Mouse (Mus musculus) forebrain, embryonic 13.5 days (tissue): Measurements from ENCODE around the gene Epb41l5. TPM values are rescaled to one million over a fixed set of nuclear protein-coding genes. Genes with fewer than 3 reads are reported as not detected.
A peak's percentile ranks its signal among the peaks of the same experiment; 100 is the strongest.

Experiments
- ATAC-seq: fragments of 200-750 bp; cut with Nextera tagmentation; 2 replicates; pipeline ENCODE4 v1.8.0; 2017
- H3K27ac ChIP-seq: fragments of 300-500 bp; sonication (generic); 2 replicates; pipeline ENCODE4 v1.5.1; 2015; ENCODE audit warnings: inconsistent platforms, mild to moderate bottlenecking, moderate library complexity
- H3K27me3 ChIP-seq: fragments of 300-500 bp; sonication (generic); 2 replicates; pipeline ENCODE4 v1.6.1; 2015; ENCODE audit warnings: mild to moderate bottlenecking, inconsistent platforms
- H3K36me3 ChIP-seq: fragments of 300-500 bp; sonication (generic); 2 replicates; pipeline ENCODE4 v1.6.1; 2015; ENCODE audit warnings: mild to moderate bottlenecking, inconsistent platforms; ENCODE audit not compliant: poor library complexity, severe bottlenecking
- H3K4me1 ChIP-seq: fragments of 300-500 bp; sonication (generic); 2 replicates; pipeline ENCODE4 v1.6.1; 2015; ENCODE audit warnings: inconsistent platforms
- H3K4me2 ChIP-seq: fragments of 300-500 bp; sonication (generic); 2 replicates; pipeline ENCODE4 v1.6.1; 2015; ENCODE audit warnings: inconsistent platforms, mild to moderate bottlenecking, moderate library complexity
- H3K4me3 ChIP-seq: fragments of 300-500 bp; sonication (generic); 2 replicates; pipeline ENCODE4 v1.5.1; 2015; ENCODE audit warnings: mild to moderate bottlenecking, inconsistent platforms
- H3K9ac ChIP-seq: fragments of 300-500 bp; sonication (generic); 2 replicates; pipeline ENCODE4 v1.6.1; 2015; ENCODE audit warnings: mild to moderate bottlenecking, inconsistent platforms
- H3K9me3 ChIP-seq: fragments of 300-500 bp; sonication (generic); replicated peaks from 2 replicates; pipeline ENCODE4 v1.6.1; 2016; ENCODE audit warnings: inconsistent platforms
- WGBS: fragments of 180-500 bp; shearing (Covaris S2); methylation state at CpG from one replicate; pipeline ENCODE4 v1.1.7; 2015; 5-methylcytosine and 5-hydroxymethylcytosine counted together
- polyA plus RNA-seq: library from polyadenylated mRNA; unstranded; fragments of >200 nt; fragmentation: Nextera tagmentation; extraction: Ambion mirVana; gene quantifications from 2 replicates; pipeline ENCODE4 v1.2.1, GENCODE M21; 2015

The Epb41l5 gene
- polyA plus RNA-seq, 1 experiment from 2014 or later = 26.2 TPM

GRCm38 (mm10) chr1:119584974-119585373, 63.8 kb downstream of the Epb41l5 start:
- 90% methylated on average over 2 of the region's 2 CpGs for WGBS
- H3K27ac ChIP-seq = no peak overlapping the region
- H3K36me3 ChIP-seq = peaks cover 15% of the 10 kb centered on the region
- H3K27me3 ChIP-seq = no peaks in the 10 kb centered on the region
- no peak overlapping the region for H3K9ac ChIP-seq
- H3K9me3 ChIP-seq = no peaks in the 10 kb centered on the region
- H3K4me1 ChIP-seq = no peaks in the 10 kb centered on the region
- no peak overlapping the region for H3K4me2 ChIP-seq
- H3K4me3 ChIP-seq = no peak overlapping the region
- no peak for ATAC-seq

- H3K9ac ChIP-seq = no peak overlapping the region
- H3K4me2 ChIP-seq = no peak overlapping the region
- no peaks in the 10 kb centered on the region for H3K4me1 ChIP-seq
- H3K4me3 ChIP-seq = no peak overlapping the region
- H3K27me3 ChIP-seq = no peaks in the 10 kb centered on the region
- no peak overlapping the region for H3K27ac ChIP-seq
- no peak for ATAC-seq
- 84% methylated on average over 1 of the region's 1 CpGs for WGBS
- no peaks in the 10 kb centered on the region for H3K9me3 ChIP-seq
- peaks cover 46% of the 10 kb centered on the region for H3K36me3 ChIP-seq
Measured at GRCm38 (mm10) chr1:119570134-119570533, 78.7 kb downstream of the Epb41l5 start.

DNA sequence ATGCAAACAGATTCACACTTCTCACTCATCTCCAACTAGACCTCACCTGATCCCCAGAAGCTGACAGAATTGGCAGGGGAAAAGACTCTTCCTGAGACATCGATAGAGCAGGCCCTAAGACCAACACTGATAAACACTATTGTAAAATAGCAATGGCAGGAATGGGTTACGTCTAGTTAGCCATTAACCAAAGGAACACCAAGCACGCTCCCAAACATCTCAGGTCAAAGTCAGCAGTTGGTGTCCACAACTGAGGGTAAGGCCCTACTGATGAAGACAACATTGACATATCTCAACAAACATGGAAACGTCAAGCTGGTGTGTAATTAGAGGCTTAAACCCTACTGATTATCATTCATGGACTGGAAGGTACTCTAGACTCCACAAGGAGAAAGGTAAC, 83.3 kb downstream of the Epb41l5 start:
- no peaks in the 10 kb centered on the region for H3K9me3 ChIP-seq
- no peak overlapping the region for H3K27ac ChIP-seq
- no peak overlapping the region for H3K4me2 ChIP-seq
- peaks cover 47% of the 10 kb centered on the region for H3K36me3 ChIP-seq
- 98% methylated on average over 4 of the region's 4 CpGs for WGBS
- H3K4me3 ChIP-seq = no peak overlapping the region
- no peak overlapping the region for H3K9ac ChIP-seq
- no peaks in the 10 kb centered on the region for H3K27me3 ChIP-seq
- no peak for ATAC-seq
- no peaks in the 10 kb centered on the region for H3K4me1 ChIP-seq

DNA sequence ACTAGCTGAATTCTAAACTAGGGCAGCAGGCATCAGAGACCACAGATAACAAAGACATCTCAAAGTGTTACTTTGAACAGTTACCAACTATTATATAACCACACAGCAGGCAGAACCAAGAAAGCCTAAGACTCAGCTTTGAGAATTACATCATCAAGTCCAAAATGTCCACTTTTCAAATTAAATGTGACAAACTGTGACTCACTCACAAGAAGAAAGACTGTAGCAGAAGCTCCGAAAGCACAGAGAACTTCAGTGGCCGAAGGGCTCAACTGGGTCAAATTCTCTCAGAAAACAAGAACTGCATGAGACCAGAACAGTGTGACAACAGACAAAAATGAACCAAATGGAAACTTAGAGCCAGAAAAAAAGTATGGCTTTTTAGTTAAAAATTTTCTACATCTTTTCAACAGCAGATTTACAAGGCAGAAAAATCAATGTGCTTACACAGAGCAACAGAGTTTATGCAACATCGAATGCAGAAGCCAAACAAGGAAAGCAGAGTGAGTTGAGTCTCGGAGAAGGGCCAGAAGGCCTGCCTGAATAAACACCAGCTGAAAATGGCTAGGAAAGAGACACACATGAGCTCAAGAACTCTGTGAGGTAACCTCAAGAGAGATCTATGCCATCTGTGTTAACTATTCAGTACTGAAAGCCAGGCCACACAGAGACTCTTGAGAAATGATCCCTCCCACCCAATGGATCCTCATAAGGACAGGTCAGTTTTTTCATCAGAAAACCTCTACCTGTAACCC, 91.0 kb downstream of the Epb41l5 start:
- no peak for ATAC-seq
- WGBS = 93% methylated on average over 4 of the region's 4 CpGs
- no peak overlapping the region for H3K9ac ChIP-seq
- H3K27ac ChIP-seq = no peak overlapping the region
- H3K4me2 ChIP-seq = no peak overlapping the region
- H3K4me3 ChIP-seq = no peak overlapping the region
- H3K27me3 ChIP-seq = no peaks in the 10 kb centered on the region
- no peaks in the 10 kb centered on the region for H3K4me1 ChIP-seq
- no peaks in the 10 kb centered on the region for H3K9me3 ChIP-seq
- peaks cover 50% of the 10 kb centered on the region for H3K36me3 ChIP-seq

DNA sequence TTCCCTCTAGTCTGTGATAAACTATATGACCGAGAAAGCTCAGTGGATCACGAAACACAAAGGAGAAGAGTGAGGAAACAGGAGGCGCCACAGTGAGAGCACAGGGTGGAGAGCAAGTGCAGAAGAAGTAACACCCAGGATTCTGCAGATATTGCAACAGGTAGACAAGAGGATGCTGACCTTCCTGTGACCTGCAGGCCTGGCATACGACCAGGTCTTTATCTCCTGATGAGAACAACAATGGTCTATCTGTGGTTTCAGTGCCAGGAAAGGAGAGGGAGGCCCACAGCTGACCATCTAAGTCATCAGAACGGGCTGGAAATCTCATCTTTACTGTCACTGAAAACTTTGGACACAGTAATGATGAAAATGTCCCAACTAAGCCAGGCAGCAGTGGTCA, 93.1 kb downstream of the Epb41l5 start:
- 93% methylated on average over 5 of the region's 5 CpGs for WGBS
- no peak overlapping the region for H3K27ac ChIP-seq
- no peaks in the 10 kb centered on the region for H3K4me1 ChIP-seq
- H3K27me3 ChIP-seq = no peaks in the 10 kb centered on the region
- no peaks in the 10 kb centered on the region for H3K9me3 ChIP-seq
- H3K4me3 ChIP-seq = no peak overlapping the region
- H3K4me2 ChIP-seq = no peak overlapping the region
- H3K9ac ChIP-seq = no peak overlapping the region
- peaks cover 37% of the 10 kb centered on the region for H3K36me3 ChIP-seq
- no peak for ATAC-seq

DNA sequence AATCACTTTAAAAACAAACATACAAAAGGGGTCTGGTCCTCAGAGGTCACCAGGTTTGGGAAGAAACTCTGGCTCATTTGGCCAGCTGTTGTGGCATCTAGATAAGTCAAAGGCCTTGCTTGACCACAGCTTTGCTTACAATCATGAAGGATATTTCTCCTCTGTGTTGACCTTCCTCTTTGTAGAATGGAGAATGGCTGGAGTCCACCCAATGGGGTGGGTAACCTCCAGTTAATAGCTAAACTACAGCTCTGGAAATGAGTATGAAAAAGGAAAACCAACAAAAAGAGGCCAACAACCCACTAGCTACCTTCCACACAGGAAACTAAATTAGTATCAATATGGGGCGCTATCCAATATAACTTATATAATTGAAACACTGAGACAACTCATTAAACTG, 97.1 kb downstream of the Epb41l5 start:
- Histone ChIP-seq H3K9ac (no peak overlapping the region), H3K4me3 (no peak overlapping the region), H3K4me2 (no peak overlapping the region), H3K9me3 (no peaks in the 10 kb centered on the region), H3K36me3 (peaks cover 48% of the 10 kb centered on the region), H3K4me1 (no peaks in the 10 kb centered on the region), H3K27ac (no peak overlapping the region), H3K27me3 (no peaks in the 10 kb centered on the region)
- WGBS = 94% methylated on average over 1 of the region's 1 CpGs
- ATAC-seq = no peak

GRCm38 (mm10) chr1:119550064-119550463, 98.7 kb downstream of the Epb41l5 start:
- WGBS = 91% methylated on average over 2 of the region's 2 CpGs
- Histone ChIP-seq H3K27ac (no peak overlapping the region), H3K4me1 (no peaks in the 10 kb centered on the region), H3K4me2 (no peak overlapping the region), H3K9me3 (no peaks in the 10 kb centered on the region), H3K27me3 (no peaks in the 10 kb centered on the region), H3K9ac (no peak overlapping the region), H3K36me3 (peaks cover 58% of the 10 kb centered on the region), H3K4me3 (no peak overlapping the region)
- ATAC-seq = no peak

DNA sequence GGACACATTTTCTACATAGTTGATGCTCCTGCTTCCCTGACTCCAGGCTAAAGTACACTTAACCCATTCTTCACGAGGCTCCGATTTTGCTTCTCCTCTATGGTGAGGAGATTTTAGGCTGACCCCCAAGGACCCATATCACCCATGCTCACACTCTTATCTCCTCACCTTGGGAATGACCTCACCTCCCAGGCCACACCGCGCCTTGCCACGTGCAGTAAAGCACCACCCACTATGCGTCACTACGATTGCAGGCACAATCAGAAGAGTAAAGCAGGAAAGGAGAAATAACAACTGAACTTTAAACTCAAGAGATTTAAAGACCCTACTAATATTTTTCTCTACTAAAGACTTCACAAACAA, 99.5 kb downstream of the Epb41l5 start:
- H3K36me3 ChIP-seq = peaks cover 51% of the 10 kb centered on the region
- no peak overlapping the region for H3K9ac ChIP-seq
- no peaks in the 10 kb centered on the region for H3K9me3 ChIP-seq
- H3K4me2 ChIP-seq = no peak overlapping the region
- H3K27me3 ChIP-seq = no peaks in the 10 kb centered on the region
- 93% methylated on average over 7 of the region's 7 CpGs for WGBS
- no peak overlapping the region for H3K27ac ChIP-seq
- ATAC-seq = no peak
- H3K4me3 ChIP-seq = no peak overlapping the region
- H3K4me1 ChIP-seq = no peaks in the 10 kb centered on the region

DNA sequence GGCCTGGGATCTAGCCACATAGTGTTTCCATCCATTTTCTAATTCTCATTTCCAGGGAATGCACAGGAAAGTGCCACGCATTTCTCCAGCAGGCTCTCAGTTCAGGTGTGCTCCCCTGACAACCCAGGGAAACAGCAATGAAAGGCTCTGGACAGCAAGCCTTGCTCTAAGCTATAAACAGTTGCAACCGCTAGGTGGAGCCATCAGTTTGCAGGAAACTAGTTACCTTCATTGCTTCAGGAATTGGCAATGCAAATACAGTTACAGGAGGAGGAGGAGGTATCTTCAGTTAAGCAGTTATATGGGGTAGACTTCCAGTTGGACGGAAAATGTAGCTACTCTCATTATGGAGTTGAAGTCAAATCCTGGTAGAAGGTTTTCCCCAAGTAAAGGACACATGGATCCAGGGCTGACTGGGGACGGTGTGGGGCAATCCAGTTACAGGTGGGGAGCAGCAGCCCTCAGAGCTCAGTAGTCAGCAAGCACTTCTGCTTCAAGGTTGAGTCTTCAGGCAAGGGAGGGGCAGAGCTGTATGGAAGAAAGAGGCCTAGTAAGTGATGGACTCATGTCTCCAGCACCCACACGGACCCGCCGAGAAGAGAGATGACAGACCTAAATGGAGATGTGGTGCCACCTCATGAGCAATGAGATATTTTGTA, 100.0 kb downstream of the Epb41l5 start:
- H3K36me3 ChIP-seq = peaks cover 55% of the 10 kb centered on the region
- WGBS = 73% methylated on average over 7 of the region's 7 CpGs
- H3K4me1 ChIP-seq = no peaks in the 10 kb centered on the region
- H3K4me2 ChIP-seq = no peak overlapping the region
- no peaks in the 10 kb centered on the region for H3K9me3 ChIP-seq
- no peak overlapping the region for H3K27ac ChIP-seq
- peak; percentile 63 for ATAC-seq
- H3K9ac ChIP-seq = no peak overlapping the region
- no peak overlapping the region for H3K4me3 ChIP-seq
- no peaks in the 10 kb centered on the region for H3K27me3 ChIP-seq

DNA sequence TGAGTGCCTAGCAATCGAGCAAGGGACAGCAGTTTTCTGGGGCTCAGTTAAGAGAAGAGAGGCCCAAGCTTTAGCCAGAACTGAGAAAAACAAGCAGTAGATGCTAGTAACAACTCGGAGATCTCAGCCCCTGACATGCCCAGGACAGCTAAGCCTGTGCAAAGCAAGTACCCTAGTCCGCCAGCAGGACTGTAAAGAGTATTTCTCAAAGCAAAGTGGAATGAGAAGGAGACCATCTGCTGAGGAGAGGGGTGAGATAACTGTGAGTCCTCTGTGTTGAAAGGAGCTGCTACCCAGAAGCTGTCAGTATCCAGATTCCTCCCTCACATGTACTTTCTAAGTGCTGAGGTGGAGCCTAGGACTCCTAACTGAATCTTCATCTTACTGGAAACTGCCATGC, 102.3 kb downstream of the Epb41l5 start:
- Histone ChIP-seq H3K4me3 (no peak overlapping the region), H3K27me3 (no peaks in the 10 kb centered on the region), H3K36me3 (peaks cover 65% of the 10 kb centered on the region), H3K4me2 (no peak overlapping the region), H3K27ac (no peak overlapping the region), H3K4me1 (no peaks in the 10 kb centered on the region), H3K9me3 (no peaks in the 10 kb centered on the region), H3K9ac (no peak overlapping the region)
- ATAC-seq = no peak
- 82% methylated on average over 3 of the region's 3 CpGs for WGBS

GRCm38 (mm10) chr1:119545671-119546070, 103.1 kb downstream of the Epb41l5 start:
- WGBS = 96% methylated on average over 4 of the region's 4 CpGs
- no peaks in the 10 kb centered on the region for H3K4me1 ChIP-seq
- no peaks in the 10 kb centered on the region for H3K9me3 ChIP-seq
- no peak overlapping the region for H3K9ac ChIP-seq
- H3K27me3 ChIP-seq = no peaks in the 10 kb centered on the region
- ATAC-seq = no peak
- H3K27ac ChIP-seq = no peak overlapping the region
- H3K4me3 ChIP-seq = no peak overlapping the region
- H3K36me3 ChIP-seq = peaks cover 65% of the 10 kb centered on the region
- no peak overlapping the region for H3K4me2 ChIP-seq

DNA sequence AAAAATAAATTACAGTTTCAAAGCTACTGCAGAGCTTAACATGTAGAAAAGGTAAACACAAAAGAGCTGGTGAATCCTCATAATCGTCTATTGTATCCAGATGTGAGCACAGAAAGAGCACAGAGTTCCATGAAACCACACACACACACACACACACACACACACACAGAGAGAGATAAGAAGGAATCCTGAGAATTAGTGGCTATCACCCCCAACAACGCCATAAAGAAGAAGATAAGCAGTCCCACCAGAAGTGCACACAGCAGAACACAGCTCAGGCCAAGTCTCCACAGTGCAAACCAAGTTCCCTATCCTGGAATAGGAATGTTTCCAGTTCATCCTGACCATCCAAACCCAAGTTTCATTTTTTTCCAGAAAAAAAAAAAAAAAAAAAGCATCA, 103.6 kb downstream of the Epb41l5 start:
- Histone ChIP-seq H3K27me3 (no peaks in the 10 kb centered on the region), H3K9ac (no peak overlapping the region), H3K4me2 (no peak overlapping the region), H3K9me3 (no peaks in the 10 kb centered on the region), H3K4me1 (no peaks in the 10 kb centered on the region), H3K36me3 (peaks cover 64% of the 10 kb centered on the region), H3K27ac (no peak overlapping the region), H3K4me3 (no peak overlapping the region)
- ATAC-seq = no peak
- 87% methylated on average over 2 of the region's 2 CpGs for WGBS
